Mouse (Mus musculus) ovary, postnatal 10 days (tissue): ENCODE measurements around the gene Rgmb.

Experiments used
- DNase-seq: peaks from one replicate; pipeline ENCODE4 v3.0.0; 2022; ENCODE audit warnings: low spot score

Rgmb gene

DNA sequence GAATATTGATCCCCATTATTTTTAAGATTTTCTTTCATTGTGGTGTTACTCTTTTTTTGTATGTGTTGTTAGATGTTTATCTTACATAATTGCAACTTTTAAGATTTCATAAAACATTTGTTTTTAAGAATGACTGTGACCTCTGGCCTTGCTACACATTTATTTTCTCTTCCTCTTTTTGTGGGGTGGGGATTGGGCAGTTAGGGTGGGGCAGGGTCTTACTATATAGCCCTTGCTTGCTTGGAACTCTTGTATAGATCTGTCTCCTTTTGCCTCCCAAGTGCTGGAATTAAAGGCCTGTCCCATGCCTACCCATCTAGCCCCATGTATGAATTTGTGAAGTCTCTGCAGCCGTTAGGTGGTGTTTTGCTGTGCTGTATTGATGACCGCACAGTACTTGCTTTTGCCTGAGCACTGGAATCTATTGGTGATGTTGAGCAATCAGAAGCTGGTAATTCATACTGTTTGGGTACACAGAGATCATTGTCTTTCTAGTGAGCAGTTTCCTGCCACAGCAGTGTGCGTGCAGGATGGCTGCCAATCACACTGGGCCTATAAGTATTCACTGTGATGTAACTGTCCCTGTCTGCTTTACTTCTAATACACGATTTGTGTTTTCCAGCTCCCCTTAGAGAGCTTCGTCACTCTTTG lies 56.1 kb downstream of the Rgmb start:
- no peak for DNase-seq

DNA sequence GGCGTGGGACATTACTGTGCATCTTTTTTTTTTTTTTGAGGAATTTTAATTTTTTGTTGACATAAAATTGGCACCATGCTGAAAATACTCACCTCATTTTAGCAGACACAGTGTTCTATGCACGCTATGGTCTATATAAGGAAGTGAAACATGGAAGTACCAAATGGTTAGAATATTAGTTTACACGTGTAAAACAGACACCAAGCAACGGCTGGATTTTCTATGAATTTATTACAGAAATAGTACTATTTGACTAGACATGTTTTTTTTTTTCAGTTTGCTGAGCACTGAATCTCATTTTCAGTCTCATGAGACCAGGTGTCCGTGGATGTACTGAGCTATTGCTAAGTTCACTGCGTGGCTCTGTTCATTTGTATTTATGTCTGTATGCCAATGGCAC lies 56.9 kb downstream of the Rgmb start:
- DNase-seq: no peak

DNA sequence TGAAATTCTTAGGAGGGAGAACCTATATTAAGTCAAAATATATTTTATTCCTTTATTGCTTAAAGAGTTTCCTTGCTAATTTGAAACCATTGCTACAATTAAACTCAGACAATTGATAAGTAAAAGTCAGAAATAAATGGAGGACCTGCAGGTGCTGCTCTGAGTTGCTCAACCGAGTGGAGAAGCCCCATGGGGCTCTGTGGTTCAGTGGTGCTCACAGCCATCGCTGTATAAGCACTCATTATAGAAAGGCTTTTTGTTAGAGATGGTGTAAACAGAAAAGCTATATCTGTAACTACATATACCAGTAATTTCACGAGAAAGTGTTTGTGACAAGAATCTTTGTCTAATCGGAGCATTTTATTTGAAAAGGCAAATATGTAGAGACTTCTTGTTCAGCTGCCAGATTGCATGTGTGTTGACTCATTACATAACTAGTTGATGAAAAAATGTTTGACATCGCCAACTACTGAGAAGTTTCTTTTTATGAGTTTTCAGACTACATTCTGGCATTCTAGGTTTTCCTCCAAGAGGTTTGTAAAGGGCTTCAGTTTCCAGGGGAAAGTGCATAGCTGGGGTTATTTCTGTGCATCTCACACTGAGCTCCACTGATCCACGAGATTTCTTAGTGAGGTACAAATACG lies 61.6 kb downstream of the Rgmb start:
- no peak for DNase-seq

DNA sequence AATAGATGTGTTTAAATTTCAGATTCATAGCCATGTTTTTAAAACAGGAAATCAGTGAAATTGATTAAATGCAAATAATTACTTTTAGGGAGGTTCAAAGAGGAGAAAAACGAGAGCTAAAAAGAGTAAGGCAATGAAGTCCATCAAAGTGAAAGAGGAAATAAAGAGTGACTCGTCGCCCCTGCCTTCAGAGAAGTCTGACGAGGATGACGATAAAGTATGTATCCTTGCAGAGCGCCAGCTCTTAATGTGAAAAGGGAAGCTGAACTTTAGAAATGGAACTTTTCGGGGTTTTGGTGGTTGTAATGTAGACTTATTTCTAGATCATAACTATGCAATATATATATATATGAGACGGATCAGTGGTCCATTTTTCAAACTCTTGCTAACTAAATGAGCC lies 69.6 kb downstream of the Rgmb start:
- no peak for DNase-seq
